Mouse (Mus musculus) liver, postnatal 0 days (tissue): Measurements from ENCODE around the gene Dhx16. TPM values are rescaled to one million over a fixed set of nuclear protein-coding genes. Genes with fewer than 3 reads are reported as not detected.

ENCODE experiments used
- ATAC-seq: fragments of 200-750 bp; cut with Nextera tagmentation; 2 replicates; pipeline ENCODE4 v1.8.0; 2017; ENCODE audit warnings: mild to moderate bottlenecking, moderate library complexity
- DNase-seq: peaks from one replicate; pipeline ENCODE4 v3.0.0-alpha.2; 2016
- H3K27ac ChIP-seq: fragments of 300-500 bp; sonication (generic); 2 replicates; pipeline ENCODE4 v1.5.1; 2014; ENCODE audit warnings: antibody characterized with exemption, moderate library complexity, mild to moderate bottlenecking, low read depth
- H3K27me3 ChIP-seq: fragments of 300-500 bp; sonication (generic); 2 replicates; pipeline ENCODE4 v1.6.1; 2014; ENCODE audit warnings: low read length, control low read depth, mixed read lengths; ENCODE audit not compliant: insufficient read depth
- H3K36me3 ChIP-seq: fragments of 300-500 bp; sonication (generic); replicated peaks from 2 replicates; pipeline ENCODE4 v1.6.1; 2014; ENCODE audit warnings: mild to moderate bottlenecking, control low read depth, low read length, moderate library complexity, mixed read lengths; ENCODE audit not compliant: insufficient read depth
- H3K4me1 ChIP-seq: fragments of 300-500 bp; sonication (generic); 2 replicates; pipeline ENCODE4 v1.6.1; 2014; ENCODE audit warnings: antibody characterized with exemption, mild to moderate bottlenecking, control low read depth; ENCODE audit not compliant: insufficient read depth
- H3K4me2 ChIP-seq: fragments of 300-500 bp; sonication (generic); 2 replicates; pipeline ENCODE4 v1.6.1; 2014; ENCODE audit warnings: low read depth, mild to moderate bottlenecking, low read length, moderate library complexity, mixed read lengths
- H3K4me3 ChIP-seq: fragments of 300-500 bp; sonication (generic); 2 replicates; pipeline ENCODE4 v1.5.1; 2014; ENCODE audit warnings: low read depth, low read length
- H3K9ac ChIP-seq: fragments of 300-500 bp; sonication (generic); replicated peaks from 2 replicates; pipeline ENCODE4 v1.6.1; 2014; ENCODE audit warnings: mild to moderate bottlenecking, moderate library complexity
- H3K9me3 ChIP-seq: fragments of 300-500 bp; sonication (generic); 2 replicates; pipeline ENCODE4 v1.6.1; 2016; ENCODE audit warnings: mild to moderate bottlenecking, control low read depth, low read length, mixed read lengths
- CTCF ChIP-seq: sonication (generic); IDR thresholded peaks from 2 replicates; pipeline ENCODE4 v1.5.1; 2016; ENCODE audit warnings: antibody characterized with exemption, low read depth
- EP300 ChIP-seq: IDR thresholded peaks from 2 replicates; pipeline ENCODE4 v1.6.1; 2016; ENCODE audit warnings: antibody characterized with exemption, low read depth, mild to moderate bottlenecking
- WGBS: fragments of 180-500 bp; shearing (Covaris S2); extraction: QIAGEN DNeasy Blood & Tissue Kit; methylation state at CpG from one replicate; pipeline ENCODE4 v1.1.7; 2014; ENCODE audit not compliant: insufficient replicate concordance; 5-methylcytosine and 5-hydroxymethylcytosine counted together
- polyA plus RNA-seq: library from polyadenylated mRNA; unstranded; fragments of >200 nt; fragmentation: Nextera tagmentation; extraction: Ambion mirVana; gene quantifications from 2 replicates; pipeline ENCODE4 v1.2.1, GENCODE M21; 2015

Dhx16 gene
- polyA plus RNA-seq, 1 experiment from 2014 or later, result 15.6 TPM

DNA sequence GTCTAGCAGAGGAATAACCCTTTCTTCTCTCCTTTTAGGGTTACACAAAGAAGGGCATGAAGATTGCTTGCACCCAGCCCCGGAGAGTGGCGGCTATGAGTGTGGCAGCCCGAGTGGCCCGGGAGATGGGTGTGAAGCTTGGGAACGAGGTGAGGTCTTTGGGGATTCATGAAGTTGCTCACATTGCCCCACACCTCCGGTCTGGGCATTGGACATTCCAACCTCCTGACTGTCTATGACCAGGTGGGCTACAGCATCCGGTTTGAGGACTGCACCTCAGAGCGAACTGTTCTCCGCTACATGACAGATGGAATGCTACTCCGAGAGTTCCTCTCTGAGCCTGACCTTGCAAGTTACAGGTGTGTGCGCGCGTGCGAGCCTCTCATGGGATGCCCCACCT lies 4.2 kb downstream of the Dhx16 start:
- H3K9ac ChIP-seq, result no peak overlapping the region
- H3K27ac ChIP-seq, result no peak overlapping the region
- DNase-seq, result no peak
- no peak overlapping the region for H3K4me2 ChIP-seq
- H3K27me3 ChIP-seq, result no peaks in the 10 kb centered on the region
- H3K9me3 ChIP-seq, result no peaks in the 10 kb centered on the region
- peaks cover 61% of the 10 kb centered on the region for H3K36me3 ChIP-seq
- 93% methylated on average over 14 of the region's 14 CpGs for WGBS
- no peak for TF ChIP-seq EP300
- TF ChIP-seq CTCF, result no peak
- H3K4me1 ChIP-seq, result peaks cover 12% of the 10 kb centered on the region
- H3K4me3 ChIP-seq, result no peak overlapping the region
- no peak for ATAC-seq

DNA sequence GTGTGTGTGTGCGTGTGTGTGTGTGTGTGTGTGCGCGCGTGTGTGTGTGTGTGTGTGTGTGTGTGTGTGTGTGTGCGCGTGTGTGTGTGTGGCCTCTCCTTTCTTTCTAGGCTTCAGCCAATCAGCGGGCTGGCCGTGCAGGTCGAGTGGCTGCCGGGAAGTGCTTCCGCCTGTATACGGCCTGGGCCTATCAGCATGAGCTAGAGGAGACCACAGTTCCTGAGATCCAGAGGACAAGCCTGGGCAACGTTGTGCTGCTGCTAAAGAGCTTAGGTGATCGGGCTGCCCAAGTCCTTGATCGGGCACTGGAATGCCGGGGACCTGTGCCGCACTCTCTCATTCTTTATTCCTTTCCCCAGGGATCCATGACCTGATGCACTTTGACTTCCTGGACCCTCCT lies 8.1 kb downstream of the Dhx16 start:
- peaks cover 79% of the 10 kb centered on the region for H3K36me3 ChIP-seq
- no peak for DNase-seq
- no peak overlapping the region for H3K4me3 ChIP-seq
- H3K9ac ChIP-seq, result no peak overlapping the region
- TF ChIP-seq CTCF, result no peak
- no peak for TF ChIP-seq EP300
- no peaks in the 10 kb centered on the region for H3K27me3 ChIP-seq
- H3K4me1 ChIP-seq, result no peaks in the 10 kb centered on the region
- ATAC-seq, result no peak
- no peaks in the 10 kb centered on the region for H3K9me3 ChIP-seq
- 84% methylated on average over 13 of the region's 17 CpGs for whole genome bisulfite sequencing
- no peak overlapping the region for H3K4me2 ChIP-seq
- no peak overlapping the region for H3K27ac ChIP-seq

DNA sequence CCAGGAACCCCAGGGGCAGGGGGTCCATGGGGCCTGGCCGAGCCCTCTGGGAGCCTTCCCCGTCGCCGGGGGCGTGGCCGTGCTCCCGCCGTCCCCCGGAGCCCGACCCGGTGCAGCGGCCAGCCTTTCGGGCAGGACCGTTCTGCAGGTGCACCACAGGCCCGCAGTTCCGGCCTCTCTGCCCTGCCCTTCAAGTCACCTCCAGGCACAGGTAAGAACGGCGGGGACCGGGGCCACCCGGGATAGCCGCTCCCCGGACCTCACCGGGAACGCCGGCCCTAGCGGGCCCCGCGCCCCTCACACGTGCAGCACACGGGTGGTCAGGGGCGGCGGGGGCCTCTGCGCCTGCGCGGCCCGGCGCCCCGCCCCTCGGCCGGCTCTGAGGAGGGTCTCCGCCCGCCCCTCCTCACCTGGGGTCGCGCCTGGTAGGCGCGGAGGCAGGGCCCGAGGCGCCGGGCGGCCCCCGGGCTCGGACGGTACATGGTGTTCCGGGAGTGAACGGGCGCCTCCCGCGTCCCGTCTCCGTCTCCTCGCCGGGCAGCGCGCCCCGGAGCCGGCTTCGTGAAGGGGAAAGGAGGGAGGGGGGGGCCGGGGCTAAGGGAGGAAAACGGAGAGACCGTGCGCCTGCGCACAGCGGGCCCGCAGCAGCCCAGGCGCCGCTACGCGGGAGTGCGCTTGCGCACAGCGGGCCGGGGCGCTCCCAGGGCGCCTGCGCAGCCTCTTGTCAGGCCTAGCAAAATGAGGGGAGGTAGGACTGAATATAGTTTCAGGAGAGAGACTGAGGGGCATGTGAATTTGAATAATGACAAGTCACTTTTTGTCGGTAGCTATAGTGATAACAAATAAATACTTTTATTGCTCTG lies 17.4 kb downstream of the Dhx16 start, which contains the start of gene 2310061I04Rik:
TSS of gene 2310061I04Rik (minus strand) at position 651 of the 863 bp plus-strand sequence.
- Histone ChIP-seq H3K4me3 (peak within 1 kb of the TSS; percentile 68), H3K9ac (peak within 1 kb of the TSS; percentile 70), H3K27ac (peak within 1 kb of the TSS; percentile 88), H3K4me2 (peak within 1 kb of the TSS; percentile 75), H3K27me3 (no peaks in the 10 kb centered on the region), H3K4me1 (peaks cover 15% of the 10 kb centered on the region), H3K36me3 (peaks cover 18% of the 10 kb centered on the region), H3K9me3 (no peaks in the 10 kb centered on the region)
- WGBS, result under 1% methylated on average over 63 of the region's 86 CpGs
- peak; percentile 93 for DNase-seq
- TF ChIP-seq EP300 (no peak), CTCF (no peak)
- peak; percentile 93 for ATAC-seq

DNA sequence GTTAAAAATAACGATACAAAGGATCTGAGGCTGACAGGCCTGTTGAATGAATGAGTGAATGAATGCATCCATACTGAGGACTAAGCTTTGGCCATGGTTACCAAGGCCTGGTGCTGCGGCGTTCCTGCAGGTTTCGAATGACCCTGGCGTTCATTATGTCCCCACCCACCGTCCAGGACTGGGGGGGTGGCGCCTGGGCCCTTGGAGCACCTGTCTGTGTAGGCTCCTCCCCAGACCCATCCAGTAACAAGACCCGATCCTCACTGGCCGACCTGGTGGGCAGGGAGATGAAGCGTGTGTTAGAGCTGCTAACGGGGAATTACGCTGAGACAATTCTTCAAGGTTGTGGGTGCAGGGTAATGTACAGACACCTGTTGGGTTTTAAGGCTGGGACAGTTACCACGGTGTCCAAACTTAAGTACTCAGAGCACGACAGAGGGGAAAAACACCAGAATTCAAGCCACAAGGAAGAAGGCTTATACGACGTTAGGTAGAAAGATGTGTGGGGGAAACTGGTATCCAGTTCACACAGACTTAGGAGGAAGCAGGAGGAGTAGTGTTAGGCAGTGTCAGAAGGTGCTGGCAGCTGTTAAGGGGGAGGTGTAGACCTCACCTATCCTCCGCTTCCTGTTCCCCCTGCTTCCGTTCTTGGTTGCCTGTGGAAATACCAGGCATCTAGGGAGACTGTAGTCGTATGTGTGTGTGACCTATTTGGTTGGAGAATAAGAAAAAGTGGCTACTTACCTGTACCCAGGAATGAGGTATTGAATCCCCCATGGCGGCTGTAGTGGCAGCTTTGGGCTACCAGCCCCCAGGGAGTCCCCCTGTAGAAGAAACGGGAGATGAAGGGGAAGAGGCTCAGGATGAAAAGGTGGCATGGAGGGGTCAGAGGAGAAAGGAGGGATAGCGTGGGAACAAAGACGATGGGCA lies 18.3 kb downstream of the Dhx16 start:
- peak overlapping the region; percentile 60; the same call in 1 of the 2 replicates for H3K9ac ChIP-seq
- H3K9me3 ChIP-seq, result no peaks in the 10 kb centered on the region
- H3K36me3 ChIP-seq, result peaks cover 14% of the 10 kb centered on the region
- peaks cover 15% of the 10 kb centered on the region for H3K4me1 ChIP-seq
- peak overlapping the region; percentile 45; the same call in 1 of the 2 replicates for H3K27ac ChIP-seq
- DNase-seq (no peak), ATAC-seq (peak; percentile 33)
- TF ChIP-seq CTCF, result no peak
- TF ChIP-seq EP300, result no peak
- peak overlapping the region; percentile 68 for H3K4me3 ChIP-seq
- peak overlapping the region; percentile 75 for H3K4me2 ChIP-seq
- H3K27me3 ChIP-seq, result no peaks in the 10 kb centered on the region
- 36% methylated on average over 23 of the region's 23 CpGs for WGBS

DNA sequence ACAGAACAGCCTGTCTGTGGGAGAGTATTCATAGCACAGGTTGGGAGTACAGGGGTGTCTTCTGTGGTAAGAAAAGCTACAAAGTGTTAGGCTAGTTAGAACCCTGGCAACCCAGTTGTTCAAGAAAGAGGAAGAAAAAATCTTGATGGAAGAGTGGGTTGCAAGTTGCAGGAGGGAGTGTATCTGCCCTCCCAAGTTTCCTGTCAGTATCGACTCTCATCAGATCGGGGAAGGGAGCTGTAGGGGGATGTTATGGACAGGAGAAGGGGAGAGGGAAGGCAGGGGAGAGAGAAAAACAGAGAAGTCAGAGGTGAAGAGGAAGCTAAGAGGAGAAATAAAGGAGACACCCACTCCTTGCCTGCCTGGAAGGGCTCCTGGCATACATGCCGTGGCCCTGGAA lies 21.0 kb downstream of the Dhx16 start:
- DNase-seq, result no peak
- WGBS, result 41% methylated on average over 3 of the region's 3 CpGs
- no peaks in the 10 kb centered on the region for H3K9me3 ChIP-seq
- H3K9ac ChIP-seq, result no peak overlapping the region
- H3K4me1 ChIP-seq, result peaks cover 13% of the 10 kb centered on the region
- H3K4me3 ChIP-seq, result no peak overlapping the region
- no peak for TF ChIP-seq CTCF
- no peak for TF ChIP-seq EP300
- no peak for ATAC-seq
- H3K4me2 ChIP-seq, result no peak overlapping the region
- no peaks in the 10 kb centered on the region for H3K27me3 ChIP-seq
- H3K27ac ChIP-seq, result no peak overlapping the region
- peaks cover 4% of the 10 kb centered on the region for H3K36me3 ChIP-seq

DNA sequence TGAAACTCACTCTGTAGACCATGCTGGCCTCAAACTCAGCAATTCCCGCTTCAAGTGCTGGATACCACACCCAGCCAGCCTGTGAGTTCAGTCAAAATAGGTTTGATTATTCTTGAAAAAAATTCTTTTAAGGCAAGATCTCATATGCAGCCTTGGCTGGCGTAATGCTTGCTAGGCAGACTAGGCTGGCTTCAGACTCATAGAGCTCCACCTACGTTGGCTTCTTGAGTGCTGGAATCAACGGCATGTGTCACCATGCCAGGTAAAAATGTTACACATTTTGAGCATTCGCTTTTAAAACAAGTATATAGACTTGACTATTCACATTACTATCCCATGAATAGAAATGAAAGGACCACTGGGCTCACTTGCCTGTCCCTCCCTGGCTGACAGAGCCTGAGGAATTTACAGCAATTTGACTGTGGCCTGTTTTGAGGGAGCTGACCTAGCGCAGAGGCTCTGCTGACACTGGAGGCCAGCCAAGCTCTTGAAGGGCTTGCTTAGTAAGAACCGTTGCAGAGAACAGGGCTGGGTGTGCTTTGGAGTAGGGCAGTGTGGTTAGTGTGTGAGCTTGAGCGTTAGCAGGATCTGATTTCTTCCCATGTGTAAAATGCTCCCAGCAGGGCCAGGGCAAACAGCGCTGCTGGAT lies 23.8 kb downstream of the Dhx16 start:
- Histone ChIP-seq H3K9ac (no peak overlapping the region), H3K9me3 (no peaks in the 10 kb centered on the region), H3K4me2 (no peak overlapping the region), H3K4me1 (no peaks in the 10 kb centered on the region), H3K27me3 (no peaks in the 10 kb centered on the region), H3K4me3 (no peak overlapping the region), H3K36me3 (peaks cover 4% of the 10 kb centered on the region), H3K27ac (0 out of 2 replicates have a peak overlapping the region, but pooled peaks have one; percentile 8)
- no peak for TF ChIP-seq EP300
- TF ChIP-seq CTCF, result no peak
- WGBS, result 73% methylated on average over 9 of the region's 9 CpGs
- no peak for DNase-seq
- no peak for ATAC-seq
